Mouse (Mus musculus) central nervous system, embryonic 14 days (tissue): ENCODE results near the gene Icam2. TPM values are rescaled to one million over a fixed set of nuclear protein-coding genes. Genes with fewer than 3 reads are reported as not detected.

Source experiments
- polyA plus RNA-seq: library from polyadenylated mRNA; depleted of rRNA; stranded (reverse); fragments of >200 nt; gene quantifications from 2 replicates; pipeline ENCODE4 v1.2.3, GENCODE M21; 2012; rRNA removed

Icam2 gene
- 10.4 and 15.2 TPM in 2 replicates for polyA plus RNA-seq

GRCm38 (mm10) chr11:106387791-106388216 lies at the start of gene Icam2:
Gene Icam2, minus strand, starts transcription at chr11:106388075.

DNA sequence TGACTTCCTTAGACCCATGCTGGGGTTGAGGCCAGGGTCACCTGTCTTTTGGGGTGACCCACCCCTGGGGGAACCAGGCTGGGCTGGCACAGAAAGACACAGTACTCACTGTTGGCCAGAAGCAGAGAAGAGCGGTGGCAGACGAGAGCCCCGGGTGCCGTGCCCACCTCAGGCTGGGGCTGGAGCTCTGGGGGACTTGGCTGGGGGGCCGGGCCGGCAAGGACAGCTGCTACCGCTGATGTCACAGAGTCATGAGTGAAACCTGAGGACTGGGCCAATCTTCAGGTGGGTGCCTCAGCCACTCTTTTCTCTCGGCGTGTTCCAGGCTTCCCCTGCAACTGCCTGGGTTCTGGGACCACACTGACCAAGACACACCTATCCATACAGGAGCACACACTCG lies 22.5 kb downstream of the Icam2 start, which contains the start of gene Prr29:
Prr29 (plus strand) TSS at position 107 of the 400 bp plus-strand sequence.

DNA sequence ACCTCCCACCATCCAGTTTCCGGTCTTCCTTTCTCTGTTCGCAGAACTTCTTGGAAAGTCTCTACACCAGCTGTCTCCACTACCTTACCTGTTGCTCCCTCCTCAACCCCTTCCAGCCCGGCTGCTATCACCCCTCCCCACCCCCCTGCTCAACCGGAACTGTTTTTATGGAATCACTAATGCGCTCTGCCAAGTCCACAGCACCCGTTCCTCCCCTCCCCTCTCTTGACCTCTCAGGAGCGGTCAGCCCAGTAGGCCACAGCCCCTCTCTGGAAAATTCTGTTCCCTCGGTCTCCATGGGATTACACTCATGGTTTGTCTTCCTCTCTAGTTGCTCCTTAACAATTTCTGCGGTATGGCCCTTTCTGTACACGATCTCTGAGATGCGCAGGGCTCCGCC lies 34.7 kb downstream of the Icam2 start, which contains the start of gene Scn4a:
Scn4a (minus strand) TSS at position 101 of the 400 bp plus-strand sequence.

Other genes with a start within 250 kb of the Icam2 start
- gene Gm10840, start 227.2 kb downstream of the Icam2 start, polyA plus RNA-seq: 0.34 TPM in 1 of 2 replicates, not detected in the other
- gene Limd2, start 227.2 kb downstream of the Icam2 start, polyA plus RNA-seq: 117 and 125 TPM in 2 replicates
- 51.7 and 54.4 TPM in 2 replicates for gene Strada, start 185.9 kb downstream of the Icam2 start, polyA plus RNA-seq
- gene Ccdc47, start 171.7 kb downstream of the Icam2 start, polyA plus RNA-seq: 56.5 and 57.1 TPM in 2 replicates
- 64.0 and 68.3 TPM in 2 replicates for gene Ddx42, start 171.1 kb downstream of the Icam2 start, polyA plus RNA-seq
- 41.8 and 42.3 TPM in 2 replicates for gene Ftsj3, start 132.0 kb downstream of the Icam2 start, polyA plus RNA-seq
- 211 and 214 TPM in 2 replicates for gene Psmc5, start 131.9 kb downstream of the Icam2 start, polyA plus RNA-seq
- gene Smarcd2, start 115.1 kb downstream of the Icam2 start, polyA plus RNA-seq: 41.7 and 56.1 TPM in 2 replicates
- gene Tcam1, start 111.4 kb downstream of the Icam2 start, polyA plus RNA-seq: 0.20 and 0.29 TPM in 2 replicates
- gene Gh, start 86.2 kb downstream of the Icam2 start, polyA plus RNA-seq: not detected in 2 replicates
- gene Cd79b, start 73.3 kb downstream of the Icam2 start, polyA plus RNA-seq: 0.65 and 1.0 TPM in 2 replicates
- 0.02 and 0.36 TPM in 2 replicates for gene Scn4a, start 34.8 kb downstream of the Icam2 start, polyA plus RNA-seq
- 0.09 and 0.10 TPM in 2 replicates for gene Prr29, start 22.6 kb downstream of the Icam2 start, polyA plus RNA-seq
- 10.1 and 10.8 TPM in 2 replicates for gene Ern1, start 99.8 kb upstream of the Icam2 start, polyA plus RNA-seq
- gene Tex2, start 225.3 kb upstream of the Icam2 start, polyA plus RNA-seq: 20.6 and 23.4 TPM in 2 replicates